1 mouse cellular context compared by ENCODE assay signal in the genomic region with DNA sequence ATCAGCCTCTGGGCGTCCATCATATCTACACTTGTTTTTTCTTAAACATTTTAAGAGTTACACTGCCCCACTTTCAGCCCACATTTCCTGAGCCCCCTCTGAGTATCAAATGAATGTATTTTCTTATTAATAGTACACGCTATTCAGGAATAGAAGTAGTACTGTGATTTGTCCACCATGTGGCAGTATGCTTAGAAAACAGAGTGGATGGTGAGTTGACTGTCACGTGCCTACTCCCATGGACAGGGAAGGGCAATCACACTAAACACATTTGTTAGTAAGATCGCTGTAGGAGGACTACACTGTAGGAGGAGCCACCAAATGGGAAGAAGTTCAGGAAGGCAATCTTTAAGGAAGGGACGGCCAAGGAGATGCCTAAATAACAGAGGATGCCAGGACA.
TF ChIP-seq lines count a peak whose summit lies in the region.

No protein-coding gene starts in this region.

TF ChIP-seq in ES-E14, 5 proteins besides CTCF, POLR2A, EP300 and RAD21:
- TF ChIP-seq ZNF384 (IDR thresholded peaks at IDR 0.05; ENCODE audit: low read depth, low read length) (no peak), ZC3H11A (IDR thresholded peaks at IDR 0.05; ENCODE audit: borderline replicate concordance, low read depth, low read length) (0 out of 2 replicates have a peak, but pooled peaks have one; percentile 15)
